Mouse (Mus musculus) heart, postnatal 0 days (tissue): ENCODE measurements around the gene Hba-x.

ENCODE experiments used
- CTCF ChIP-seq: IDR thresholded peaks from 2 replicates; pipeline ENCODE4 v1.5.1; 2016; ENCODE audit warnings: antibody characterized with exemption, control low read depth, low read depth
- EP300 ChIP-seq: IDR thresholded peaks from 2 replicates; pipeline ENCODE4 v1.6.1; 2016; ENCODE audit warnings: antibody characterized with exemption, low read depth

DNA sequence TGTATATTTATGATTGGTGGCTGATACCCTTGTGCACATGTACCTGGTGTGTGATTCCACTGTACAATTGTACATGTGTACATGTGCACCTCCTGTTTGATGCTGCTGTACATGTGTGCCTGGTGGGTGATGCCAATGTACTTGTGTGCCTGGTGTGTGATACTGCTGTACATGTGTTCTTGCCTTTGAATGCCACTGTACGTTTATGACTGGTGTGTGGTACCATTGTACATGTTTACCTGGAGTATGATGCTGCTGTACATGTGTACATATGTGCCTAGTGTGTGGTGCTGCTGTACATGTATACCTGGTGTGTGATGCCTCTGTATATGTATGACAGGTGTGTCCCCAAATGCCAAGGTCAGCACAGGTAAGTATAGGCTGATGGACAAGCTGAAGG, 25.3 kb downstream of the Hba-x start:
- no peak for TF ChIP-seq CTCF
- no peak for TF ChIP-seq EP300
